ENCODE assay signal across 13 mouse cellular contexts in the genomic region with DNA sequence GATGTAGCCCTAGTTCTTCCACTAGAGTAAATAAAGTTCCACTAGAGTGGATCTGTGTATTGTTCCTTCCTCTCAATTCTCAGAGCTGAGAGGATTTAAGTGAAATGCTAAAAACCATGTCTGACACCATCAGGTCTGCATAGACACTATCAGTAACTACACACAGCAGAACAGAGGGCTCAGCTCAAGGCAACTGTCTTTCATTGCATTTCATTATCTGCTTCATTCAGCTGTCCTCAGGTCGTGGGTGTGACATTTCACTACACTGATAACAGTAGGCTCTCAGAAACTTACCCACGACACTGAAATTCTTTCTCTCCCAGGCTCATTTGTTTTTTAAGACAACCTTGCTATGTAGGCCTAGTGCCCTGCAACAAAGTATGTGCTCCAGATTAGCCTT. TPM values are rescaled to one million over a fixed set of nuclear protein-coding genes. Genes with fewer than 3 reads are reported as not detected.
DNase-seq lines count a peak whose midpoint lies in the region; ATAC-seq and TF ChIP-seq lines count a peak whose summit lies in the region.
"Had no signal": no experiment of that assay in that cellular context is flagged by ENCODE, and none has a peak within 500 bp of the region (broad histone marks: within the 10 kb centered on the region; RNA-seq: fewer than 3 reads in every experiment).

No protein-coding gene starts in this region.

- no peak overlapping the region for H3K4me3 ChIP-seq in heart, postnatal 0 days (ENCODE audit: low read depth, low read length)
- no peak overlapping the region for H3K4me3 ChIP-seq in brown adipose tissue, adult 24 weeks (ENCODE audit: insufficient read depth, low read depth, low read length)
- H3K4me3 ChIP-seq in erythroblast, embryonic 14.5 days (replicated peaks) = peak overlapping the region; percentile 57
- H3K4me3 ChIP-seq in midbrain, embryonic 13.5 days (replicated peaks) = no peak overlapping the region
- H3K4me3 ChIP-seq: midbrain, embryonic 15.5 days had no signal

- peak overlapping the region; percentile 62; the same call in 1 of the 2 replicates for H3K27ac ChIP-seq in heart, postnatal 0 days (ENCODE audit: low read depth)
- 0 out of 2 replicates have a peak overlapping the region, but pooled peaks have one; percentile 2 for H3K27ac ChIP-seq in brown adipose tissue, adult 24 weeks (replicated peaks; ENCODE audit: low read depth, low read length)
- H3K27ac ChIP-seq in midbrain, embryonic 13.5 days = no peak overlapping the region
- H3K27ac ChIP-seq: hindbrain, postnatal 0 days; midbrain, embryonic 15.5 days had no signal

- H3K4me1 ChIP-seq in heart, postnatal 0 days (ENCODE audit: control insufficient read depth, insufficient read depth) = peaks cover 45% of the 10 kb centered on the region
- H3K4me1 ChIP-seq in brown adipose tissue, adult 24 weeks (ENCODE audit: control insufficient read depth, insufficient read depth, insufficient read length, low read length) = peaks cover 20% of the 10 kb centered on the region
- H3K4me1 ChIP-seq in erythroblast, embryonic 14.5 days (ENCODE audit: control insufficient read depth) = peaks cover 94% of the 10 kb centered on the region
- peaks cover 5% of the 10 kb centered on the region; the same call in 1 of the 2 replicates for H3K4me1 ChIP-seq in midbrain, embryonic 13.5 days (replicated peaks)

- no peak overlapping the region for H3K9ac ChIP-seq in heart, postnatal 0 days (replicated peaks; ENCODE audit: low read depth, low read length)
- H3K9ac ChIP-seq in midbrain, embryonic 13.5 days (replicated peaks) = no peak overlapping the region
- H3K9ac ChIP-seq: midbrain, embryonic 15.5 days had no signal

- H3K27me3 ChIP-seq in heart, postnatal 0 days (ENCODE audit: control insufficient read depth, insufficient read depth, low read length) = no peaks in the 10 kb centered on the region
- H3K27me3 ChIP-seq in erythroblast, embryonic 14.5 days (ENCODE audit: control insufficient read depth) = no peaks in the 10 kb centered on the region
- no peaks in the 10 kb centered on the region for H3K27me3 ChIP-seq in midbrain, embryonic 13.5 days
- H3K27me3 ChIP-seq: midbrain, embryonic 15.5 days had no signal

- H3K36me3 ChIP-seq in heart, postnatal 0 days (replicated peaks; ENCODE audit: control insufficient read depth, insufficient read depth, low read length) = no peaks in the 10 kb centered on the region
- H3K36me3 ChIP-seq in erythroblast, embryonic 14.5 days (ENCODE audit: control insufficient read depth) = peaks cover 59% of the 10 kb centered on the region
- no peaks in the 10 kb centered on the region for H3K36me3 ChIP-seq in midbrain, embryonic 13.5 days
- H3K36me3 ChIP-seq: midbrain, embryonic 15.5 days had no signal

- 9% methylated on average over 2 of the region's 2 CpGs for WGBS in heart, postnatal 0 days
- WGBS in midbrain, embryonic 13.5 days = 68% methylated on average over 2 of the region's 2 CpGs

- TF ChIP-seq EP300 in heart, postnatal 0 days (IDR thresholded peaks at IDR 0.05; ENCODE audit: low read depth) = no peak

- H3K4me2 ChIP-seq in heart, postnatal 0 days (ENCODE audit: low read depth, low read length) = no peak overlapping the region
- H3K4me2 ChIP-seq in midbrain, embryonic 13.5 days (replicated peaks) = no peak overlapping the region
- H3K4me2 ChIP-seq: midbrain, embryonic 15.5 days had no signal

- peak; percentile 80 for ATAC-seq in heart, postnatal 0 days (ENCODE audit: insufficient read depth, low read depth)
- peak; percentile 96 for ATAC-seq in megakaryocyte-erythroid progenitor cell, adult 5-6 weeks (replicated peaks; ENCODE audit: low FRiP score, low TSS enrichment, poor library complexity, severe bottlenecking)
- ATAC-seq in midbrain, embryonic 13.5 days = no peak
- ATAC-seq: hindbrain, postnatal 0 days; midbrain, embryonic 15.5 days had no signal

- no peaks in the 10 kb centered on the region for H3K9me3 ChIP-seq in heart, postnatal 0 days (replicated peaks; ENCODE audit: control insufficient read depth, low read length)
- no peaks in the 10 kb centered on the region for H3K9me3 ChIP-seq in erythroblast, embryonic 14.5 days (ENCODE audit: control insufficient read depth, low read length)
- no peaks in the 10 kb centered on the region for H3K9me3 ChIP-seq in midbrain, embryonic 13.5 days
- H3K9me3 ChIP-seq: midbrain, embryonic 15.5 days had no signal

- no peak for TF ChIP-seq CTCF in heart, postnatal 0 days (IDR thresholded peaks at IDR 0.05; ENCODE audit: low read depth)

- DNase-seq in heart, postnatal 0 days (ENCODE audit: low spot score) = peak; percentile 58
- DNase-seq in heart, adult 11 months = no peak
- DNase-seq in lung, postnatal 10 days = no peak
- DNase-seq: cerebellum, postnatal 36 days; kidney, postnatal 4 days; lung, adult 2 months; right cerebral cortex, postnatal 14 days had no signal

RNA-seq across cellular contexts. Expression of a gene that starts 14.8 kb away (rescaled TPM):
- 185 and 279 TPM in 2 replicates for total RNA-seq in heart, postnatal 0 days (2014; rRNA removed; ENCODE audit: low replicate concordance)
- polyA plus RNA-seq in heart, postnatal 0 days (2015; fragmentation: Nextera tagmentation; extraction: Ambion mirVana) = 71.0 and 77.6 TPM in 2 replicates
- polyA plus RNA-seq in brown adipose tissue, adult 24 weeks (2012; ENCODE audit: insufficient read depth, insufficient read length, missing spikeins) = 106 and 155 TPM in 2 replicates
- 3.4 and 4.8 TPM in 2 replicates for polyA plus RNA-seq in erythroblast, embryonic 14.5 days (2012)
- 122 and 228 TPM in 2 replicates for total RNA-seq in megakaryocyte-erythroid progenitor cell, adult 5-6 weeks (2014; fragmentation: Nextera tagmentation)
- total RNA-seq in megakaryocyte-erythroid progenitor cell, adult 5-6 weeks (2017) = 193 and 195 TPM in 2 replicates
- polyA plus RNA-seq in midbrain, embryonic 13.5 days (2015; fragmentation: Nextera tagmentation; extraction: Ambion mirVana) = 142 and 147 TPM in 2 replicates

RNA-seq across cellular contexts. Expression of a gene that starts 58.8 kb away (rescaled TPM):
- 6.5 and 7.1 TPM in 2 replicates for total RNA-seq in heart, postnatal 0 days (2014; rRNA removed; ENCODE audit: low replicate concordance)
- 14.0 and 14.6 TPM in 2 replicates for polyA plus RNA-seq in heart, postnatal 0 days (2015; fragmentation: Nextera tagmentation; extraction: Ambion mirVana)
- polyA plus RNA-seq in brown adipose tissue, adult 24 weeks (2012; ENCODE audit: insufficient read depth, insufficient read length, missing spikeins) = 11.9 and 15.9 TPM in 2 replicates
- 0.08 and 0.16 TPM in 2 replicates for polyA plus RNA-seq in erythroblast, embryonic 14.5 days (2012)
- total RNA-seq in megakaryocyte-erythroid progenitor cell, adult 5-6 weeks (2014; fragmentation: Nextera tagmentation) = 28.9 and 35.7 TPM in 2 replicates
- 39.3 and 39.6 TPM in 2 replicates for total RNA-seq in megakaryocyte-erythroid progenitor cell, adult 5-6 weeks (2017)
- polyA plus RNA-seq in midbrain, embryonic 13.5 days (2015; fragmentation: Nextera tagmentation; extraction: Ambion mirVana) = 37.4 and 38.5 TPM in 2 replicates

RNA-seq across cellular contexts. Expression of a gene that starts 59.0 kb away (rescaled TPM):
- 48.9 and 51.7 TPM in 2 replicates for total RNA-seq in heart, postnatal 0 days (2014; rRNA removed; ENCODE audit: low replicate concordance)
- polyA plus RNA-seq in heart, postnatal 0 days (2015; fragmentation: Nextera tagmentation; extraction: Ambion mirVana) = 72.1 and 77.9 TPM in 2 replicates
- 62.6 and 85.5 TPM in 2 replicates for polyA plus RNA-seq in brown adipose tissue, adult 24 weeks (2012; ENCODE audit: insufficient read depth, insufficient read length, missing spikeins)
- polyA plus RNA-seq in erythroblast, embryonic 14.5 days (2012) = 1.3 and 2.6 TPM in 2 replicates
- 91.2 and 111 TPM in 2 replicates for total RNA-seq in megakaryocyte-erythroid progenitor cell, adult 5-6 weeks (2014; fragmentation: Nextera tagmentation)
- 105 and 148 TPM in 2 replicates for total RNA-seq in megakaryocyte-erythroid progenitor cell, adult 5-6 weeks (2017)
- polyA plus RNA-seq in midbrain, embryonic 13.5 days (2015; fragmentation: Nextera tagmentation; extraction: Ambion mirVana) = 93.5 and 102 TPM in 2 replicates

Comparison
In these comparisons a context has a peak if more than half of its experiments do, and no peak if none do; other contexts are left out.
1. RNA of a gene that starts 14.8 kb away (polyA plus RNA-seq): 106 to 155 TPM in brown adipose tissue, adult 24 weeks, 142 to 147 TPM in midbrain, embryonic 13.5 days and 71.0 to 77.6 TPM in heart, postnatal 0 days; 3.4 to 4.8 TPM in erythroblast, embryonic 14.5 days; every median in the first group is over 10 times any median in the second.
2. RNA of a gene that starts 58.8 kb away (polyA plus RNA-seq): 37.4 to 38.5 TPM in midbrain, embryonic 13.5 days, 11.9 to 15.9 TPM in brown adipose tissue, adult 24 weeks and 14.0 to 14.6 TPM in heart, postnatal 0 days; 0.08 to 0.16 TPM in erythroblast, embryonic 14.5 days; every median in the first group is over 10 times any median in the second.
3. RNA of a gene that starts 59.0 kb away (polyA plus RNA-seq): 93.5 to 102 TPM in midbrain, embryonic 13.5 days, 72.1 to 77.9 TPM in heart, postnatal 0 days and 62.6 to 85.5 TPM in brown adipose tissue, adult 24 weeks; 1.3 to 2.6 TPM in erythroblast, embryonic 14.5 days; every median in the first group is over 10 times any median in the second.